Mouse (Mus musculus): ENCODE results near the gene Nfix. TPM values are rescaled to one million over a fixed set of nuclear protein-coding genes. Genes with fewer than 3 reads are reported as not detected.

The Nfix gene
- polyA plus RNA-seq, 1 experiment: 82.8 TPM

DNA sequence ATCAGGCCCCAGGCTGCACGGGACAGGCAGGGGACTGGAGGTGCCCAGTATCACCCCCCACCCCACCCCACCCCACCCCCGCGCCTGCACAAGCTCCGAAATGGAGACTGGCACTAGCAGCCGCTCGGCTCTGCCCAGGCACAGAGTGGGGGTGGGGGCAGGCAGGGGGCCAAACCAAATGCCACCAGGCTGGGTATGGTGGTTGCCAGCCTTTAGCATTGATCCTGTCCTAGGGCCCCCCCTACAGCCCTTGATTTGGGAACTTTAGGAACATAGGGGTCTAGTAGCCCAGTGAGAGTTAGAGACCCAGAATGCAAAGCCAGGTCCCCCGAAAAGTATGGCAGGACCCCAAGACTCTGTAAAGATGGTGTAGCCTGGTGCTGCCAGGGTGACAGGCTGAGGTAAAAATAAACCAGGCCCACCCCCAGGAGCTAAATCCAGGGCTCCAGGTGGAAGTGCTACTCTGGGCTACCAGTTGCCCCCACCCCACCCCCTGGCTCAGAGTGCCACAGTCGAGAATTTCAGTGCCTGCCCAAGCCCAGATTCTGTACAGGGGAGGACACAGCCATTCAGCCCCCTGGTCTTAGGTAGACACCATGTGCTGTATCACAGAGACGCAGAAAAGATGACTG, 10.2 kb downstream of the Nfix start:
- TF ChIP-seq POLR2A (IDR thresholded peaks at IDR 0.05; ENCODE audit: extremely low read depth, insufficient read depth, low read length) (no peak), CTCF (IDR thresholded peaks at IDR 0.05; ENCODE audit: extremely low read depth, insufficient read depth, low read length) (no peak)
- peak overlapping the region; percentile 57 for H3K27ac ChIP-seq (ENCODE audit: insufficient read depth, low read length)
- peaks cover 29% of the 10 kb centered on the region for H3K4me1 ChIP-seq (ENCODE audit: control insufficient read depth, insufficient read depth, low read length)
- H3K4me3 ChIP-seq (ENCODE audit: insufficient read depth, low read length): no peak overlapping the region

DNA sequence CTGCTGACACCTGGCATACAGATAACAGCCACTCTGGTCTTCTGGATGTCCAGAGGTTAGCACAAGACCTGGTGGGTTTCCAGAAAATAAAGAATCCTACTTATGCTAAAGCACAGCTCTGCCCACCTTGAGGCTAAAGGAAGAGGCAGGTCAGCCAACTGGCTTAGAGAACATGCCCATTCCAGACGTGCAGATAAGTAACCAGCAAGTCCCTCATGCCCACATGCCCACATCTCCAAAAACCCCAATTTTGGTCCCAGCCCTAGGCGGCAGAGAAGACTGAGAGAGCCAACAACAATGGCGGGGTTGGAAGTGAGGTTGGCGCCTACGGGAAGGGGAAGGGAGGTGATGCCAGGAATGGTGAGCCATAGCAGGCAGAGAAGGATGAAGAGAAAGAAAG, 10.8 kb downstream of the Nfix start:
- Histone ChIP-seq H3K4me3 (ENCODE audit: insufficient read depth, low read length) (no peak overlapping the region), H3K4me1 (ENCODE audit: control insufficient read depth, insufficient read depth, low read length) (peaks cover 24% of the 10 kb centered on the region), H3K27ac (ENCODE audit: insufficient read depth, low read length) (peak overlapping the region; percentile 52)
- TF ChIP-seq POLR2A (IDR thresholded peaks at IDR 0.05; ENCODE audit: extremely low read depth, insufficient read depth, low read length): no peak
- TF ChIP-seq CTCF (IDR thresholded peaks at IDR 0.05; ENCODE audit: extremely low read depth, insufficient read depth, low read length): no peak

DNA sequence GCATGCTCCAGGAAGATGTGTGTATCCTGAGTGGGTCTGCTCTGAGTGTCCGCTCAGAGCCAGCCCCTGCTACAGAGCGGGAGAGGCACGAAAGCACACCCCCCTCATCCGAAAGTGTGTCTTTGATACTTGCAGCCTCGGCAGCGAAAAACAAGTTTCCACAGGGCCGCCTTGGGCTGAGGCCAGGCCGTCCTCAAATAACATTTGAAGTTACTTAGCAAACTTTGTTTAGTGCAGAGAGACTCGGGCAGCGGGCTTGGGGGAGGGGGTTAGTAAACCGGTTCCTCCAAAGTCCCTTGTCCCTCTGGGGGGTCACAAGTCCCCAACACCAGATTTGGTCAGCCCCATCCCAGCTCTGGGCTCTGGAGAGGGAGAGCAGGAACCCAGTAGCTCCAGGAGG, 11.2 kb downstream of the Nfix start:
- no peak overlapping the region for H3K4me3 ChIP-seq (ENCODE audit: insufficient read depth, low read length)
- peak overlapping the region; percentile 57 for H3K27ac ChIP-seq (ENCODE audit: insufficient read depth, low read length)
- H3K4me1 ChIP-seq (ENCODE audit: control insufficient read depth, insufficient read depth, low read length): peaks cover 24% of the 10 kb centered on the region
- TF ChIP-seq CTCF (IDR thresholded peaks at IDR 0.05; ENCODE audit: extremely low read depth, insufficient read depth, low read length) (no peak), POLR2A (IDR thresholded peaks at IDR 0.05; ENCODE audit: extremely low read depth, insufficient read depth, low read length) (no peak)

DNA sequence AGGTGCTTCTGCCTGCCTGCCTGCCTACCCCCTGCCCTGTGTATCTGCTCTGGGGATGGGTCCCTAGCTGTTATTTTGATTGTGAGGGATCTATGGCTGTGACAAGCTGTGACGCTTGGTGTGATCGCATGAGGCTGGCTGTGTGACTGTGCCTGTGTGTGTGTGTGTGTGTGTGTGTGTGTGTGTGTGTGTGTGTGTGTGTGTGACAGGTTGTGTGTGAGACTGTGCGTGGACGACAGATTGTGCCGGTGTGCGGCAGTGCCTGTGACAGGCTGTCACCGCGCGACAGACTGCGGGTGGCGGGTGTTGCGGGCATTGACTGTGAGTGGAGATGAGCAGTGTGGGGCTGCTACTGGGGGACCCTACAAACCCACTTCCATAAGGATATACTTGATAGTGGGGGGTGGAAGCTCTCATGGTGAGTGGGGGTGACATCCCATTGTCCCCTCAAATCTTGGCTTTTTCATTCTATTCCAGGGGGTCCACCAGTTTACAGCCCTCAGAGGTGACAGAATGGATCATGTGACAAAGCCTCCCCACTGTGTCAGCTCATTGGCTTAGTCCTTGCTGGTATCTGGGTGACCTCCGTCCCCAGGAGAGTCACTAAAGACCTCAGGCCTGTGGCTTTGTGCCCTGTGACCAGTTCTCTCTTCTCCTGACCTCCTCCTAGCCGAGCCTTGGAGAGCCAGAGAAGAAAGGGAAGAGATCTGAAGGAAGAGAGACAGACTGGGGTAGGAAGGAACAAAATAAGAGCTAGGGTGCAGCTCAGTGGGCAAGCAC, 12.4 kb downstream of the Nfix start:
- TF ChIP-seq POLR2A (IDR thresholded peaks at IDR 0.05; ENCODE audit: extremely low read depth, insufficient read depth, low read length): no peak
- TF ChIP-seq CTCF (IDR thresholded peaks at IDR 0.05; ENCODE audit: extremely low read depth, insufficient read depth, low read length): no peak
- Histone ChIP-seq H3K4me3 (ENCODE audit: insufficient read depth, low read length) (no peak overlapping the region), H3K4me1 (ENCODE audit: control insufficient read depth, insufficient read depth, low read length) (peaks cover 17% of the 10 kb centered on the region), H3K27ac (ENCODE audit: insufficient read depth, low read length) (peak overlapping the region; percentile 62; the same call in 1 of the 2 replicates)

DNA sequence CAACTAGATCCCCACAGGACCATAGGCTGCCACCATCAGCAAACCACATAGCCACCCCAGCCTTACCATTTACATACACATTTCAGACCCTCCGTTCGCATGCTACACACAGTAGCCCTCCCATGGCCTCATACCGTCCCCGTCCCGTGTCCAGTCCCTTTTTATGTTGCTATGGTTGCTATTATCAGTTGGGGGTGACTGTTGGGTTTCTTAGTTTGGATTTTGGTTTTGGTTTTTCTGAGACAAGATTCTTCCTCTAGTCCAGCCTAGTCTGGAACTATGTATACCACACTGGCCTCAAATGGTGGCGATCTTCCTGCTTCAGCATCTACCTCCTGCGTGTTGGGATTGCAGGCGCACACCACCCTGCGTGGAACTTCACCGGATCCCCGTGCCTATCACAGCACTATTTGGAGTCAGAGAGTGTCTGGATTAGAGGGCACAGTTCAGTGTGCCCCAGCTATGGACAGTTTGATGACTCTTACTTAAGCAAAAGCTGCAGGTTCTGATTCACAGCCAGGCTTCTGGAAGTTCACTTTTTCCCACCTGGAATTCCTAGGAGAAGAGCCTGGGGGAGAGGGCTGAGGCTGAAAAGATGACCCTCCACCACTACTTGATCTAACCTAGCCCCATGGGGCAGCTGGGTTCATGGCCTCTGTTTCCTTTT, 13.2 kb downstream of the Nfix start:
- TF ChIP-seq CTCF (IDR thresholded peaks at IDR 0.05; ENCODE audit: extremely low read depth, insufficient read depth, low read length) (no peak), POLR2A (IDR thresholded peaks at IDR 0.05; ENCODE audit: extremely low read depth, insufficient read depth, low read length) (no peak)
- H3K27ac ChIP-seq (ENCODE audit: insufficient read depth, low read length): peak overlapping the region; percentile 62
- peaks cover 20% of the 10 kb centered on the region for H3K4me1 ChIP-seq (ENCODE audit: control insufficient read depth, insufficient read depth, low read length)
- H3K4me3 ChIP-seq (ENCODE audit: insufficient read depth, low read length): no peak overlapping the region

DNA sequence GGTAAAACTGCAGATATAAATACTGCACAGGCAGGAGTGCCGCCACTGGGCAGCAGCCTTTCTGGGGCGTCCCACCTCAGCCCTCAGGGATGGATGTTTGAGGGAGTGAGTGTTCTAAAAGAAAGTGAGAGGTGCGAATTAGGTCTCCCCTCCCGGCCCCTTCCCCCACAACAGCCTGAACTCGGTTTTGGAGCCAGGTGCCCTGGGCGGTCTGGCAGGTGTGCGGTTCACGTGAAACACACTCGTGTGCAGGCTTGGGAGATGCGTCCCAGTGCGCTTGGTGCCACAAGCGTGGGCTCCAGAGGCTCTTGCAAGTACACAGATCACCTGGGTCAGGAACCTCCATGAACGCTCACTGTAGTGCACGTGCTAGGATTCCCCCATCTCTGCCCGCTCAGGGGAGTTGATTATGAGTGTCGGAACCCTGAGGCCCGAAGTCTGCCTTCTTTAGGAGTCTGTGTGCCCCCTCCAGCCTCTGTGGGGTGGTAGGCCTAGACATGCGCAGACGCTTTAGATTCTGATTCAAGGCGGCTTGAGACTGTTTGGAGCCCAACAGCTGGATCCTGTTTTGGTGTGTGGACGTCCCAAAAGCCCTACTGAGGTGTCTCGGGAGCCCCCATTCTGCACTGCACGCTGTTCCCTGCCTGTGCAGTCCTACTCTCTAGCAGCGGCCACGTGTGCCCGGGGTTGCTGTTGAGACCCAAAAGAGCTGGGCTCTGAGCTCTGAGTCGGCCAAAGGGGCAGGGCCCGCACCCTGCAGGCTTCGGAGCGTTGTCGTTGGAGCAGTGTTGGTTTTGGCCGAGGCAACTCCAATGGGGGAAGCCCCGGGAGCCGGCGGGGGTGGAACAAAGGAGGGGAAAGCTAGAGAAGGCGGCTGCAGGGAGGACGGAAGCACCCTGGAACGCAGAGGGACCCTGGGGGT, 14.1 kb downstream of the Nfix start:
- Histone ChIP-seq H3K4me1 (ENCODE audit: control insufficient read depth, insufficient read depth, low read length) (peaks cover 26% of the 10 kb centered on the region), H3K27ac (ENCODE audit: insufficient read depth, low read length) (peak overlapping the region; percentile 97), H3K4me3 (ENCODE audit: insufficient read depth, low read length) (peak overlapping the region; percentile 38; the same call in 1 of the 2 replicates)
- TF ChIP-seq POLR2A (IDR thresholded peaks at IDR 0.05; ENCODE audit: extremely low read depth, insufficient read depth, low read length) (no peak), CTCF (IDR thresholded peaks at IDR 0.05; ENCODE audit: extremely low read depth, insufficient read depth, low read length) (no peak)

DNA sequence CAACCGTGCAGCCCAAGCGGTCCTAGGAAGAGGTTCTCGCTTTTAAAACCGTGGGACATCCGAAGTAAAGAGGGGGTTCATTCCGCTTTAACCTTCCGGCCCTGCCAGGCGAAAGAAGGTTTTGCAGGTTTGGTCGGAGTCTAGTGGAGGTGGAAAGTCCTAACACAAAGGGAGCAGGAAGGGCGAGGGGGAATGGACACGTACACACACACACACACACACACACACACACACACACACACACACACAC, 14.7 kb downstream of the Nfix start:
- Histone ChIP-seq H3K4me1 (ENCODE audit: control insufficient read depth, insufficient read depth, low read length) (peaks cover 28% of the 10 kb centered on the region), H3K4me3 (ENCODE audit: insufficient read depth, low read length) (peak overlapping the region; percentile 38; the same call in 1 of the 2 replicates), H3K27ac (ENCODE audit: insufficient read depth, low read length) (peak overlapping the region; percentile 97)
- TF ChIP-seq CTCF (IDR thresholded peaks at IDR 0.05; ENCODE audit: extremely low read depth, insufficient read depth, low read length) (no peak), POLR2A (IDR thresholded peaks at IDR 0.05; ENCODE audit: extremely low read depth, insufficient read depth, low read length) (no peak)

DNA sequence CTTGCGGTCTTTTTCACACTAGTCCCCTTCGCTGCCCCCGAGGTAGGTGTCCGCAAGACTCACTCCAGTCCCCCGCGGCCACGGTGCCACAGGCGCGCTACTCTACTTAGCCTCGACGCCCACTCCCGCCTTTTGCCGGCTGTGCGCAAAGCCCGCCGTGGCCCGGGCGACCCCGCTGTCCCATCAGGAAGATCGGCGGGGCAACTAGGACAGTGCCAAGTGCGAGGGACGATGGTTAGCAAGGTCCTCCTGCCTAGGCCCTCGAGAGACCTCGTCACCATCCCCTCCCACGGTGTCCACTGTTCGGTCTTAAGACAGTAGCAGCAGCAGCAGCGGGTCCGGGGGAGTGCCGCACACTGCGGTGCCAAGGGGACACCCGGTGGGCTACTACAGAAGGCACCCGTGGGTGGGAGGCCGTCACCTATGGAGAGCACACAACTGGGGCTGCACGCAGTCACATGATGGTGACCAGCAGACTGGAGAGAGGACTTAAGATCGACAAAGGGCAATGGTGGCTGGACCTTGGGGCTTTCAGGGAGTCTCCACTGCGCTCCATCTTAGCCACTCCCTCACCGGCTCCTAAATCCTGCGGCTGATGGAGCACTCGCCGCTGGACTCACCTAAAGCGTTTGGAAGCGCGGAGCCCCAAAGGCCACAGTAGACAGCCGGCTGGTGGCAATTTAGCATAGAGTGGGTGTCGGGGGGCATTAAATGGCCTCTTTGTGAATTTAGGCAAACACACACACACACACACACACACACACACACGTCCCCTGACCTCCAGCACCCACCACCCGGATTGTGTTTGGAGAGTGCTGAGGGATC, 15.3 kb downstream of the Nfix start:
- Histone ChIP-seq H3K4me1 (ENCODE audit: control insufficient read depth, insufficient read depth, low read length) (peaks cover 25% of the 10 kb centered on the region), H3K4me3 (ENCODE audit: insufficient read depth, low read length) (peak overlapping the region; percentile 38), H3K27ac (ENCODE audit: insufficient read depth, low read length) (peak overlapping the region; percentile 97)
- no peak for TF ChIP-seq CTCF (IDR thresholded peaks at IDR 0.05; ENCODE audit: extremely low read depth, insufficient read depth, low read length)
- no peak for TF ChIP-seq POLR2A (IDR thresholded peaks at IDR 0.05; ENCODE audit: extremely low read depth, insufficient read depth, low read length)

All from cortical plate, adult 2 months (tissue).